ENCODE assay signal across 8 mouse cellular contexts in the genomic region with DNA sequence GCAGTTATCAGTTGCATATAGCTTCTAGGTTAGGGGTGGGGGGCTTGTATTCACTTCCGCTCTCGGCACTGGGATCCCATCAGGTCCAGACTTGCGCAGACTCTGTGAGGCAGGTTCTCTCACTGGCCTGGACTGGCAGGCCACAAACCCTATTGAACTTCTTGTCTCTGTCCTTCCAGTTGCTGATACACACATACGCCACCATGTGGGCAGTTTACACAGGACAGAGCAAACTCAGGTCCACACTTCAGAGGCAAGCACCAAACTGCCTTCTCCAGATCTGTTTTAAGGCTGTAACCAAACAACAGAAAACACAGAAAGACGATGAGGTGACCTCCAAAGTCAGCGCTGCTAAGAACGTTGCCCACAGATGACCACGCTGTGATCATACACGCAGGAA.
DNase-seq lines count a peak whose midpoint lies in the region.

No protein-coding gene starts in this region.

- DNase-seq in heart, postnatal 10 days = peak; percentile 21 to 24
- no peak for DNase-seq in heart, postnatal 25 days (ENCODE audit: low spot score)
- peak; percentile 36 to 44 for DNase-seq in urinary bladder, postnatal 36 days (ENCODE audit: low spot score in 2 of 2)
- no peak for DNase-seq in urinary bladder, adult 18-20 months (ENCODE audit: low spot score in 2 of 2)
- peak; percentile 12 for DNase-seq in gastrocnemius, postnatal 14 days
- DNase-seq in skeletal muscle tissue, adult 2 months (ENCODE audit: low read depth, low spot score) = peak; percentile 12
- no peak for DNase-seq in natural killer cell, adult 2 months (ENCODE audit: low spot score in 2 of 2)
- no peak for DNase-seq in urinary bladder, postnatal 10 days (ENCODE audit: low spot score)

- intact Hi-C loops in heart, postnatal 10 days (cut with DNase I) = loop anchor here (5.0 kb wide), 2 partner anchors 50 to 85 kb away; no protein-coding TSS in a partner anchor
- intact Hi-C loops in heart, postnatal 25 days (cut with DNase I) = loop anchor here (5.0 kb wide), 1 partner anchor 85 kb away; no protein-coding TSS in a partner anchor
- intact Hi-C loops in gastrocnemius, postnatal 14 days (cut with DNase I; ENCODE audit: low total_unique reads) = loop anchor here (5.0 kb wide), 1 partner anchor 85 kb away; no protein-coding TSS in a partner anchor

Comparison
In these comparisons a context has a peak if more than half of its experiments do, and no peak if none do; other contexts are left out.
1. DNase-seq: peak in heart, postnatal 10 days (2 of 2), urinary bladder, postnatal 36 days (2 of 2), gastrocnemius, postnatal 14 days (single experiment) and skeletal muscle tissue, adult 2 months (single experiment); none in heart, postnatal 25 days (single experiment), urinary bladder, adult 18-20 months (0 of 2), natural killer cell, adult 2 months (0 of 2) and urinary bladder, postnatal 10 days (single experiment).